Mouse (Mus musculus) bone marrow, adult 2 months (tissue): Measurements from ENCODE around the gene Amotl1. TPM values are rescaled to one million over a fixed set of nuclear protein-coding genes. Genes with fewer than 3 reads are reported as not detected.

ENCODE experiments used
- H3K27ac ChIP-seq: fragments of 200-500 bp; 2 replicates; pipeline ENCODE4 v1.5.1; 2012; ENCODE audit warnings: low read depth, mild to moderate bottlenecking, control low read depth, inconsistent platforms, low read length; ENCODE audit not compliant: control insufficient read depth, poor library complexity, insufficient read depth
- H3K4me1 ChIP-seq: fragments of 200-500 bp; 2 replicates; pipeline ENCODE4 v1.6.1; 2011; ENCODE audit warnings: low read length; ENCODE audit not compliant: control insufficient read depth, insufficient read depth
- H3K4me3 ChIP-seq: fragments of 200-500 bp; replicated peaks from 2 replicates; pipeline ENCODE3; 2011; ENCODE audit warnings: mild to moderate bottlenecking, low read depth, low read length, control low read depth; ENCODE audit not compliant: control insufficient read depth
- CTCF ChIP-seq: fragments of 200-500 bp; IDR thresholded peaks from 2 replicates; pipeline ENCODE4 v1.5.1; 2011; ENCODE audit warnings: low read length, control low read depth; ENCODE audit not compliant: control insufficient read depth, insufficient read depth
- POLR2A ChIP-seq: fragments of 200-500 bp; IDR thresholded peaks from 2 replicates; pipeline ENCODE4 v1.6.1; 2011; ENCODE audit warnings: low read depth, mild to moderate bottlenecking, control low read depth, low read length, borderline replicate concordance; ENCODE audit not compliant: control insufficient read depth
- WGBS: fragments of 180-500 bp; shearing (Covaris S2); methylation state at CpG from one replicate; pipeline ENCODE4 v1.1.7; 2018; 5-methylcytosine and 5-hydroxymethylcytosine counted together
- polyA plus RNA-seq: library from polyadenylated mRNA; stranded (reverse); fragments of >200 nt; gene quantifications from 2 replicates; pipeline ENCODE4 v1.2.4, GENCODE M21; 2011; ENCODE audit warnings: low replicate concordance; ENCODE audit not compliant: missing spikeins, insufficient read depth, insufficient read length

Gene Amotl1
- polyA plus RNA-seq, 1 experiment = 2.7 TPM

- Histone ChIP-seq H3K4me3 (no peak overlapping the region), H3K4me1 (no peaks in the 10 kb centered on the region), H3K27ac (no peak overlapping the region)
- TF ChIP-seq POLR2A (no peak), CTCF (no peak)
- 71% methylated on average over 3 of the region's 3 CpGs for WGBS
Measured at GRCm38 (mm10) chr9:14646061-14646460, 1.2 kb upstream of the Amotl1 start.

- H3K4me3 ChIP-seq = no peak overlapping the region
- TF ChIP-seq CTCF (no peak), POLR2A (no peak)
- H3K27ac ChIP-seq = no peak overlapping the region
- no peaks in the 10 kb centered on the region; the same call in 1 of the 2 replicates for H3K4me1 ChIP-seq
- 67% methylated on average over 6 of the region's 6 CpGs for WGBS
Measured at GRCm38 (mm10) chr9:14643328-14643727, 1.5 kb downstream of the Amotl1 start.

GRCm38 (mm10) chr9:14642251-14643021, 2.4 kb downstream of the Amotl1 start:
- Histone ChIP-seq H3K4me3 (no peak overlapping the region), H3K27ac (no peak overlapping the region), H3K4me1 (no peaks in the 10 kb centered on the region; the same call in 1 of the 2 replicates)
- TF ChIP-seq POLR2A (no peak), CTCF (no peak)
- WGBS = 12% methylated on average over 5 of the region's 5 CpGs

- H3K4me3 ChIP-seq = no peak overlapping the region
- WGBS = 4% methylated on average over 7 of the region's 7 CpGs
- H3K27ac ChIP-seq = no peak overlapping the region
- TF ChIP-seq POLR2A (no peak), CTCF (no peak)
- no peaks in the 10 kb centered on the region; the same call in 1 of the 2 replicates for H3K4me1 ChIP-seq
Measured at GRCm38 (mm10) chr9:14641310-14642067, 3.4 kb downstream of the Amotl1 start.

- Histone ChIP-seq H3K4me1 (no peaks in the 10 kb centered on the region; the same call in 1 of the 2 replicates), H3K4me3 (no peak overlapping the region), H3K27ac (no peak overlapping the region)
- TF ChIP-seq POLR2A (no peak), CTCF (no peak)
- WGBS = 71% methylated on average over 3 of the region's 3 CpGs
Measured at GRCm38 (mm10) chr9:14636244-14636643, 8.6 kb downstream of the Amotl1 start.

- 73% methylated on average over 7 of the region's 7 CpGs for WGBS
- H3K27ac ChIP-seq = no peak overlapping the region
- no peak for TF ChIP-seq POLR2A
- TF ChIP-seq CTCF = no peak
Measured at GRCm38 (mm10) chr9:14635551-14635950, 9.3 kb downstream of the Amotl1 start.

GRCm38 (mm10) chr9:14634155-14634554, 10.7 kb downstream of the Amotl1 start:
- 33% methylated on average over 15 of the region's 15 CpGs for WGBS
- no peak for TF ChIP-seq POLR2A
- TF ChIP-seq CTCF = no peak
- Histone ChIP-seq H3K4me3 (no peak overlapping the region), H3K4me1 (no peaks in the 10 kb centered on the region), H3K27ac (no peak overlapping the region)

More at GRCm38 (mm10) chr9:14635551-14635950, 9.3 kb downstream of the Amotl1 start:
- no peaks in the 10 kb centered on the region; the same call in 1 of the 2 replicates for H3K4me1 ChIP-seq
- H3K4me3 ChIP-seq = no peak overlapping the region
